Mouse (Mus musculus): ENCODE data around the gene Sec14l1. TPM values are rescaled to one million over a fixed set of nuclear protein-coding genes. Genes with fewer than 3 reads are reported as not detected.

The Sec14l1 gene
- polyA plus RNA-seq, 1 experiment from 2014 or later, result 87.6 TPM

DNA sequence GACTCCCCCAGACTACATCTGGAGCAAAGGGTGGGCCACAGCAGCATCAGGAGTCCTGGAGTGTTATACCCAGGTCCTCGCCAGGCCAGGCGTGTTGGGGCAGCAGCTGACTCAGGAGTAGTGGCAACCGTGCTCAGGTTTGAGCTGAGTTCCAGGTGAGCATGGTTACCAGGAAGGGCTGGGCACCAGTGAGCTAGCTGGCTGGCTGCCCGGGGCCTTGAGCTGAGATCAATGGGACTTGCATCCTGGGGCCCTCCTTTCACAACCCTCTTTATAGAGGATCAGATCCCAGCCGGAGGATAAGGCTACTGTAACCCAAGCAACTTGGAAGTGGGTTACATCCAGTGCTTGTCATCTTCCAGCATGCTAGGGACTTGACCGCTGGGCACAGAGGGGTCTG is 90.1 kb downstream of the Sec14l1 start:
- no peak for TF ChIP-seq CTCF (IDR thresholded peaks at IDR 0.05; ENCODE audit: low read depth)
- Histone ChIP-seq H3K27ac (no peak overlapping the region), H3K4me2 (ENCODE audit: low read length) (no peak overlapping the region), H3K4me1 (replicated peaks; ENCODE audit: insufficient read depth, low read length) (peaks cover 8% of the 10 kb centered on the region; the same call in 1 of the 2 replicates), H3K9me3 (replicated peaks; ENCODE audit: low read length) (no peaks in the 10 kb centered on the region), H3K27me3 (ENCODE audit: insufficient read depth, low read length) (no peaks in the 10 kb centered on the region), H3K9ac (ENCODE audit: low read depth, low read length) (no peak overlapping the region), H3K36me3 (ENCODE audit: insufficient read depth, low read length) (no peaks in the 10 kb centered on the region), H3K4me3 (replicated peaks; ENCODE audit: low read depth, low read length) (no peak overlapping the region)
- ATAC-seq (replicated peaks; ENCODE audit: low FRiP score, low read depth), result no peak
- WGBS, result 65% methylated on average over 6 of the region's 6 CpGs
- DNase-seq (ENCODE audit: low spot score), result no peak

DNA sequence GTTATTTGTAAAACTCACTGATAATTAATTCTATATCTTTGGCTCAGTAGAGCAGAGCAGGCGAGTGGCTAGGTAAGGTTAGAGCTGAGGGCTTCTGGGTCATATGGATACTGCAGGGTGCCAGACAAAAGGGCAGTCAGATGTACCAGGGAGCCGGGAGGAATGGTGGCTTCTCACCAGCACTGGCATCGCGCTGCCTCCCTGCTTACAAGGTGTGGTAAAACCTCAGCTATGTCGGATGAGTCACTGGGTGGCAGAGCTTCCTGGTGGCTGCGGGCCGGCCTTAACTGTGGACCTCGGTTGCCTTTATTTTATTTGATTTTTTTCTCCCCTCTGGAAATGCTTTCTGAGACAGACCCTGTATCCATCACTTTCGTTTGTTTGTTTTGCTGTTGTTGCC is 90.5 kb downstream of the Sec14l1 start:
- Histone ChIP-seq H3K36me3 (ENCODE audit: insufficient read depth, low read length) (no peaks in the 10 kb centered on the region), H3K9me3 (replicated peaks; ENCODE audit: low read length) (no peaks in the 10 kb centered on the region), H3K4me3 (replicated peaks; ENCODE audit: low read depth, low read length) (no peak overlapping the region), H3K4me1 (replicated peaks; ENCODE audit: insufficient read depth, low read length) (peaks cover 8% of the 10 kb centered on the region; the same call in 1 of the 2 replicates), H3K27me3 (ENCODE audit: insufficient read depth, low read length) (no peaks in the 10 kb centered on the region), H3K9ac (ENCODE audit: low read depth, low read length) (no peak overlapping the region), H3K4me2 (ENCODE audit: low read length) (no peak overlapping the region), H3K27ac (no peak overlapping the region)
- DNase-seq (ENCODE audit: low spot score), result no peak
- no peak for ATAC-seq (replicated peaks; ENCODE audit: low FRiP score, low read depth)
- TF ChIP-seq CTCF (IDR thresholded peaks at IDR 0.05; ENCODE audit: low read depth), result no peak
- WGBS, result 66% methylated on average over 9 of the region's 9 CpGs

DNA sequence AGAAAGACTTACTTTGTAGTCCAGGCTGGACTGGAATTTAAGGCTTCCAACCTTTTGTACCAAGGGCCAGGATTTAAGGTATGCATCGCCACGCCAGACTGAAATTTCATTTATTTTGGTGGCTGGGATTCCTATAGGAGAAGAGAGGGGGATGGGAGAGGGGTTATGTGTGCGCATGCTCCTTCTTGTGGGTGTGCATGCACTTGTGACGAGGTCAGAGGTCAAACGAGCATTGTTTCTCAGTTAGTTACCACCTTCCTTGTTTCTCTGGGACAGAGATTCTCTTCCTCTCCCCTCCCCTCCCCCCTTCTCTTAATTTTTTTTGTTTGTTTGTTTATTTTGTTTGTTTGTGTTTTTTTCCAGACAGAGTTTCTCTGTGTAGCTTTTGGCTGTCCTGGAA is 92.5 kb downstream of the Sec14l1 start:
- H3K27me3 ChIP-seq (ENCODE audit: insufficient read depth, low read length), result no peaks in the 10 kb centered on the region
- H3K36me3 ChIP-seq (ENCODE audit: insufficient read depth, low read length), result no peaks in the 10 kb centered on the region
- H3K4me2 ChIP-seq (ENCODE audit: low read length), result no peak overlapping the region
- H3K4me3 ChIP-seq (replicated peaks; ENCODE audit: low read depth, low read length), result no peak overlapping the region
- peaks cover 8% of the 10 kb centered on the region; the same call in 1 of the 2 replicates for H3K4me1 ChIP-seq (replicated peaks; ENCODE audit: insufficient read depth, low read length)
- ATAC-seq (replicated peaks; ENCODE audit: low FRiP score, low read depth), result no peak
- no peaks in the 10 kb centered on the region for H3K9me3 ChIP-seq (replicated peaks; ENCODE audit: low read length)
- no peak for TF ChIP-seq CTCF (IDR thresholded peaks at IDR 0.05; ENCODE audit: low read depth)
- WGBS, result 58% methylated on average over 5 of the region's 5 CpGs
- no peak for DNase-seq (ENCODE audit: low spot score)
- no peak overlapping the region; the same call in 1 of the 2 replicates for H3K27ac ChIP-seq
- no peak overlapping the region for H3K9ac ChIP-seq (ENCODE audit: low read depth, low read length)

DNA sequence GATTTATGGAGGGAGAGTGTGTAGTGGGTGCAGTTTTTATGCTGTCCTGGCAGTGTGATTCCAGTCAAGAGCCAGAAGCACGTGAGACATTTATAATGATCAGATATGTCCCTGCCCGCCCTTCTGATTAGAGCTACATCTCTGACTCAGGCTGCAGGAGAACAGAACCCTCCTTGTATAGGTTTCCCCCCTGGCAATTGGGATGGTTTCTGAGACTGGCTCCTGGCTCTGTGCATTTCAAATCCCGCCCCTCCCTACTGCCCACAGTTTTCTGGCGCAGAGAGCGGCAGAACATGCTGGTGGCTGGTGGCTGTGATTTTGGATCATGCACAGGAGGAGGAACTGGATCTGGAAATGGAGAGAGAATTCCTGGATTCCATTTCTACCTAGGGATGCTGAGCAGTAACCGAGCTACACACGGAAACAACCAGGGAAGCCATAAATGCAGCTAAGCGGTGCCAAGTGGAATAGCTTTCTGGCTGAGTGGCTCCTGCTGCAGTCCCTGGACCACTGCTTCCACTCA is 93.2 kb downstream of the Sec14l1 start:
- Histone ChIP-seq H3K4me1 (replicated peaks; ENCODE audit: insufficient read depth, low read length) (peaks cover 8% of the 10 kb centered on the region; the same call in 1 of the 2 replicates), H3K4me2 (ENCODE audit: low read length) (no peak overlapping the region), H3K9ac (ENCODE audit: low read depth, low read length) (no peak overlapping the region), H3K36me3 (ENCODE audit: insufficient read depth, low read length) (no peaks in the 10 kb centered on the region), H3K4me3 (replicated peaks; ENCODE audit: low read depth, low read length) (no peak overlapping the region), H3K27me3 (ENCODE audit: insufficient read depth, low read length) (no peaks in the 10 kb centered on the region), H3K27ac (peak overlapping the region; percentile 58; the same call in 1 of the 2 replicates), H3K9me3 (replicated peaks; ENCODE audit: low read length) (no peaks in the 10 kb centered on the region)
- TF ChIP-seq CTCF (IDR thresholded peaks at IDR 0.05; ENCODE audit: low read depth), result no peak
- ATAC-seq (replicated peaks; ENCODE audit: low FRiP score, low read depth), result no peak
- peak; percentile 52 for DNase-seq (ENCODE audit: low spot score)
- WGBS, result 59% methylated on average over 8 of the region's 8 CpGs

Small RNA genes within 50 kb of the gene (microRNA-seq; reads per million reads assigned to microRNA genes)
- gene Gm24323 (not detected), gene Mir6516 (1.2 reads per million)

Other genes starting within 250 kb of the Sec14l1 start
- gene Mgat5b, start 196.3 kb upstream of the Sec14l1 start, polyA plus RNA-seq (2015; fragmentation: Nextera tagmentation; extraction: Ambion mirVana), result 0.24 TPM in 1 of 2 replicates, not detected in the other
- 71.2 and 78.6 TPM in 2 replicates for gene Sept9, start 84.5 kb downstream of the Sec14l1 start, polyA plus RNA-seq (2015; fragmentation: Nextera tagmentation; extraction: Ambion mirVana)

Measured in kidney, postnatal 0 days (tissue).